Mouse (Mus musculus): ENCODE measurements around the gene Lrmda.

DNA sequence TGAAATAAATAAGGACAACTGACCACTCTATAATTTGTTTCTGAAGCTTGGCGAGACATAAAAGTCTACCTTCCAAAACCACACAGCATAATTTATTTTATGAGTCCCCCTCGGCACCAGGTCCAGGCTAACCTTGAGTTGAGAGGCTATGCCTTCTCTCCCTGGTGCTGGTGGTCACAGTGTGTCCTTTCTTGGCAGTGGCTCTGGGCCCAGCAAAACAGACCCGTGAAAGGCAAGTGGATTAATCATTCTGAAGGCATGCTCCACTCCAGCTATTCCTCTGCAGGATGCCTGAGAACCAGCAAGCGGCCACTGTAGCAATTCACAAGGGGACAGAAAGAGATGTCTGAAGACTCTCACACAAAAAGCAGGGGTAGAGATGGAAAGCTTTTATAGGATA is 887.2 kb downstream of the Lrmda start:
- no peak for TF ChIP-seq CTCF (IDR thresholded peaks at IDR 0.05; ENCODE audit: extremely low read depth, insufficient read length, insufficient replicate concordance, low read depth, low read length)
- TF ChIP-seq POLR2A (IDR thresholded peaks at IDR 0.05; ENCODE audit: low read depth, low read length): no peak
